Mouse (Mus musculus) hindbrain, postnatal 0 days (tissue): ENCODE results near the gene Gm26938. TPM values are rescaled to one million over a fixed set of nuclear protein-coding genes. Genes with fewer than 3 reads are reported as not detected.

Source experiments
- ATAC-seq: fragments of 200-750 bp; cut with Nextera tagmentation; 2 replicates; pipeline ENCODE4 v1.8.0; 2017; ENCODE audit warnings: mild to moderate bottlenecking, moderate TSS enrichment, moderate library complexity
- DNase-seq: peaks from one replicate; pipeline ENCODE4 v3.0.0-alpha.2; 2015; ENCODE audit warnings: low spot score
- H3K27ac ChIP-seq: fragments of 300-500 bp; sonication (generic); 2 replicates; pipeline ENCODE4 v1.5.1; 2014; ENCODE audit warnings: mild to moderate bottlenecking
- H3K27me3 ChIP-seq: fragments of 300-500 bp; sonication (generic); 2 replicates; pipeline ENCODE4 v1.6.1; 2014; ENCODE audit warnings: low read length, mixed read lengths; ENCODE audit not compliant: insufficient read depth
- H3K36me3 ChIP-seq: fragments of 300-500 bp; sonication (generic); 2 replicates; pipeline ENCODE4 v1.6.1; 2014; ENCODE audit warnings: low read length, mixed read lengths; ENCODE audit not compliant: insufficient read depth
- H3K4me1 ChIP-seq: fragments of 300-500 bp; sonication (generic); 2 replicates; pipeline ENCODE4 v1.6.1; 2014; ENCODE audit warnings: antibody characterized with exemption, low read length, mixed read lengths; ENCODE audit not compliant: insufficient read depth
- H3K4me2 ChIP-seq: fragments of 300-500 bp; sonication (generic); 2 replicates; pipeline ENCODE4 v1.6.1; 2014; ENCODE audit warnings: low read depth, mild to moderate bottlenecking, low read length, moderate library complexity, mixed read lengths
- H3K4me3 ChIP-seq: fragments of 300-500 bp; sonication (generic); 2 replicates; pipeline ENCODE4 v1.5.1; 2014; ENCODE audit warnings: low read length
- H3K9ac ChIP-seq: fragments of 300-500 bp; sonication (generic); replicated peaks from 2 replicates; pipeline ENCODE4 v1.6.1; 2014; ENCODE audit warnings: mild to moderate bottlenecking, low read length, moderate library complexity, mixed read lengths
- H3K9me3 ChIP-seq: fragments of 300-500 bp; sonication (generic); 2 replicates; pipeline ENCODE4 v1.6.1; 2016; ENCODE audit warnings: low read length, mixed read lengths
- CTCF ChIP-seq: IDR thresholded peaks from 2 replicates; pipeline ENCODE4 v1.5.1; 2016; ENCODE audit warnings: antibody characterized with exemption, control low read depth, low read depth
- WGBS: fragments of 180-500 bp; shearing (Covaris S2); extraction: QIAGEN DNeasy Blood & Tissue Kit; methylation state at CpG from one replicate; pipeline ENCODE4 v1.1.7; 2014; 5-methylcytosine and 5-hydroxymethylcytosine counted together
- polyA plus RNA-seq: library from polyadenylated mRNA; unstranded; fragments of >200 nt; fragmentation: Nextera tagmentation; extraction: Ambion mirVana; gene quantifications from 2 replicates; pipeline ENCODE4 v1.2.1, GENCODE M21; 2015
- total RNA-seq: library from RNA; depleted of rRNA; stranded (reverse); fragments of >200 nt; gene quantifications from 2 replicates; pipeline ENCODE4 v1.2.3, GENCODE M21; 2014

Gene Gm26938
- total and polyA plus RNA-seq, 2 experiments from 2014 or later, result not detected

GRCm38 (mm10) chr5:139817292-139817691 lies 8.9 kb downstream of the Gm26938 start:
- no peaks in the 10 kb centered on the region for H3K4me1 ChIP-seq
- 12% methylated on average over 1 of the region's 1 CpGs for WGBS
- no peak overlapping the region for H3K9ac ChIP-seq
- DNase-seq, result no peak
- peaks cover 12% of the 10 kb centered on the region for H3K36me3 ChIP-seq
- ATAC-seq, result no peak
- no peak overlapping the region for H3K4me3 ChIP-seq
- no peaks in the 10 kb centered on the region for H3K9me3 ChIP-seq
- no peak overlapping the region for H3K4me2 ChIP-seq
- H3K27me3 ChIP-seq, result no peaks in the 10 kb centered on the region; the same call in 1 of the 2 replicates
- no peak overlapping the region for H3K27ac ChIP-seq
- peak; percentile 78 for TF ChIP-seq CTCF

GRCm38 (mm10) chr5:139816445-139816844 lies 9.8 kb downstream of the Gm26938 start:
- Histone ChIP-seq H3K27ac (no peak overlapping the region), H3K9ac (no peak overlapping the region), H3K27me3 (no peaks in the 10 kb centered on the region; the same call in 1 of the 2 replicates), H3K4me3 (no peak overlapping the region), H3K4me1 (no peaks in the 10 kb centered on the region), H3K36me3 (peaks cover 4% of the 10 kb centered on the region; the same call in 1 of the 2 replicates), H3K9me3 (no peaks in the 10 kb centered on the region), H3K4me2 (no peak overlapping the region)
- DNase-seq (no peak), ATAC-seq (no peak)
- TF ChIP-seq CTCF, result no peak

- Histone ChIP-seq H3K4me2 (no peak overlapping the region), H3K36me3 (no peaks in the 10 kb centered on the region), H3K27me3 (no peaks in the 10 kb centered on the region; the same call in 1 of the 2 replicates), H3K27ac (no peak overlapping the region), H3K9me3 (no peaks in the 10 kb centered on the region), H3K4me1 (no peaks in the 10 kb centered on the region), H3K4me3 (no peak overlapping the region), H3K9ac (no peak overlapping the region)
- 53% methylated on average over 6 of the region's 6 CpGs for WGBS
- no peak for TF ChIP-seq CTCF
- DNase-seq (peak; percentile 34), ATAC-seq (no peak)
Measured at GRCm38 (mm10) chr5:139815964-139816363, 10.2 kb downstream of the Gm26938 start.

GRCm38 (mm10) chr5:139813963-139814381 lies 12.2 kb downstream of the Gm26938 start:
- ATAC-seq, result no peak
- Histone ChIP-seq H3K27ac (no peak overlapping the region), H3K9me3 (no peaks in the 10 kb centered on the region), H3K27me3 (no peaks in the 10 kb centered on the region; the same call in 1 of the 2 replicates), H3K4me1 (no peaks in the 10 kb centered on the region), H3K36me3 (no peaks in the 10 kb centered on the region), H3K4me3 (no peak overlapping the region), H3K4me2 (no peak overlapping the region), H3K9ac (no peak overlapping the region)
- WGBS, result 16% methylated on average over 13 of the region's 13 CpGs
- no peak for DNase-seq
- TF ChIP-seq CTCF, result no peak

GRCm38 (mm10) chr5:139813126-139813490 lies 13.1 kb downstream of the Gm26938 start:
- no peaks in the 10 kb centered on the region for H3K4me1 ChIP-seq
- no peak for TF ChIP-seq CTCF
- H3K4me2 ChIP-seq, result no peak overlapping the region
- no peak overlapping the region for H3K9ac ChIP-seq
- no peaks in the 10 kb centered on the region for H3K36me3 ChIP-seq
- WGBS, result 42% methylated on average over 10 of the region's 10 CpGs
- DNase-seq (no peak), ATAC-seq (no peak)
- no peaks in the 10 kb centered on the region; the same call in 1 of the 2 replicates for H3K27me3 ChIP-seq
- H3K4me3 ChIP-seq, result no peak overlapping the region
- H3K27ac ChIP-seq, result no peak overlapping the region
- H3K9me3 ChIP-seq, result no peaks in the 10 kb centered on the region

- Histone ChIP-seq H3K9ac (no peak overlapping the region), H3K4me1 (no peaks in the 10 kb centered on the region), H3K27me3 (no peaks in the 10 kb centered on the region; the same call in 1 of the 2 replicates), H3K4me2 (no peak overlapping the region), H3K27ac (no peak overlapping the region), H3K4me3 (no peak overlapping the region), H3K9me3 (no peaks in the 10 kb centered on the region), H3K36me3 (no peaks in the 10 kb centered on the region)
- TF ChIP-seq CTCF, result no peak
- ATAC-seq (no peak), DNase-seq (no peak)
- whole genome bisulfite sequencing, result 62% methylated on average over 20 of the region's 20 CpGs
Measured at GRCm38 (mm10) chr5:139812398-139813125, 13.6 kb downstream of the Gm26938 start.
